Mouse (Mus musculus) cerebellum, adult 9-11 months (tissue): Measurements from ENCODE around the gene Tchh.
"Not testable (repeated sequence)": the region's sequence is repeated elsewhere in the genome, so short reads cannot be mapped to it uniquely, and the experiment has no call there.

Source experiments
- DNase-seq: peaks from one replicate; pipeline ENCODE4 v3.0.0; 2022

Tchh gene

GRCm38 (mm10) chr3:93442030-93442429 lies at the start of gene Tchh:
Gene Tchh, plus strand, starts transcription at chr3:93442330.
- no peak for DNase-seq

GRCm38 (mm10) chr3:93393366-93393765 lies 48.8 kb upstream of the Tchh start, which contains the start of gene Rptn:
Gene Rptn, plus strand, starts transcription at chr3:93393699.
- DNase-seq: no peak

GRCm38 (mm10) chr3:93403936-93404335 lies 38.2 kb upstream of the Tchh start:
- DNase-seq: no peak

GRCm38 (mm10) chr3:93406992-93407391 lies 35.1 kb upstream of the Tchh start:
- DNase-seq: no peak

- no peak for DNase-seq
Measured at GRCm38 (mm10) chr3:93411905-93412304, 30.2 kb upstream of the Tchh start.

- DNase-seq: no peak
Measured at GRCm38 (mm10) chr3:93431673-93432072, 10.5 kb upstream of the Tchh start.

- no peak for DNase-seq
Measured at GRCm38 (mm10) chr3:93443501-93444101, 1.5 kb downstream of the Tchh start.

- peak; percentile 17 for DNase-seq
Measured at GRCm38 (mm10) chr3:93444343-93445164, 2.4 kb downstream of the Tchh start.

GRCm38 (mm10) chr3:93445165-93445705 lies 3.1 kb downstream of the Tchh start:
- DNase-seq: no peak

GRCm38 (mm10) chr3:93446128-93446755 lies 4.1 kb downstream of the Tchh start:
- peak; percentile 14 for DNase-seq

- not testable (repeated sequence) for DNase-seq
Measured at GRCm38 (mm10) chr3:93446756-93447137, 4.6 kb downstream of the Tchh start.

GRCm38 (mm10) chr3:93447138-93447841 lies 5.2 kb downstream of the Tchh start:
- DNase-seq: peak; percentile 28

GRCm38 (mm10) chr3:93466556-93466955 lies 24.4 kb downstream of the Tchh start:
- DNase-seq: no peak

GRCm38 (mm10) chr3:93467130-93467529 lies 25.0 kb downstream of the Tchh start:
- DNase-seq: no peak

GRCm38 (mm10) chr3:93468561-93468960 lies 26.4 kb downstream of the Tchh start, which contains the start of gene Tchhl1:
Gene Tchhl1, plus strand, starts transcription at chr3:93468754.
- DNase-seq: no peak

GRCm38 (mm10) chr3:93469629-93470028 lies 27.5 kb downstream of the Tchh start:
- no peak for DNase-seq

- DNase-seq: no peak
Measured at GRCm38 (mm10) chr3:93480053-93480452, 37.9 kb downstream of the Tchh start.

- DNase-seq: no peak
Measured at GRCm38 (mm10) chr3:93481982-93482616, 40.0 kb downstream of the Tchh start.

GRCm38 (mm10) chr3:93485611-93486010 lies 43.5 kb downstream of the Tchh start:
- no peak for DNase-seq

GRCm38 (mm10) chr3:93488541-93488940 lies 46.4 kb downstream of the Tchh start:
- no peak for DNase-seq

- no peak for DNase-seq
Measured at GRCm38 (mm10) chr3:93492176-93492575, 50.0 kb downstream of the Tchh start.

- peak; percentile 18 for DNase-seq
Measured at GRCm38 (mm10) chr3:93493992-93494391, 51.9 kb downstream of the Tchh start.
